ENCODE assay signal across 8 mouse cellular contexts in genomic region chr9:69300296-69300695, GRCm38 (mm10).
"Had no signal": no experiment of that assay in that cellular context is flagged by ENCODE, and none has a peak within 500 bp of the region (broad histone marks: within the 10 kb centered on the region; RNA-seq: fewer than 3 reads in every experiment).

No protein-coding gene starts in this region.

- DNase-seq: kidney, adult 9 months; layer of hippocampus, postnatal 36 days; liver, embryonic 13.5 days; lung, adult 18-20 months; midbrain, embryonic 14.5 days; right cerebral cortex, adult 18-20 months; thymus, adult 18-20 months; thymus, postnatal 14 days had no signal
